Mouse (Mus musculus): ENCODE results near the gene Zfp385c. TPM values are rescaled to one million over a fixed set of nuclear protein-coding genes. Genes with fewer than 3 reads are reported as not detected.
"Not testable (repeated sequence)": the region's sequence is repeated elsewhere in the genome, so short reads cannot be mapped to it uniquely, and the experiment has no call there.

The Zfp385c gene
- polyA plus RNA-seq, 1 experiment from 2014 or later = not detected

DNA sequence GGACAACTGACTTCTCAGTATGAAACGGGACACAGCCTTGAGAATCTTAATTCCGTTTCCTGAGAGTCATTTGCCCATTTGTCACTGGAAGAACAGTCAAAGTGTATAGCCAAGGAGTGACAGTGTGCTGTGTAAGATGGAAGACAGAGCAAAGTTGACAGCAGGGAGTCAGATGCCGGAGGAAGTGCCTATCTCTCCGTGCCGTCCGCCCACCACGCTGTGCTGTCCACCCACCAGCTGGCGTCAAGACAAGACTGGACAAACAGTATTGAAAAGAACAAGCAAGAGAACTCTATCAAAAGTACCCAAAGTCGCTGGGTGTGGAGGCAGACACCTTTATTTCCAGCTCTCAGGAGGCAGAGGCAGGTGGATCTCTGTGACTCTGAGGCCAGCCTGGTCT is 89.1 kb downstream of the Zfp385c start:
- H3K36me3 ChIP-seq = peaks cover 73% of the 10 kb centered on the region
- H3K27ac ChIP-seq = no peak overlapping the region
- peaks cover 43% of the 10 kb centered on the region for H3K4me1 ChIP-seq
- H3K9me3 ChIP-seq (replicated peaks) = no peaks in the 10 kb centered on the region
- H3K9ac ChIP-seq = no peak overlapping the region
- no peak for ATAC-seq
- no peak overlapping the region for H3K4me2 ChIP-seq
- no peaks in the 10 kb centered on the region for H3K27me3 ChIP-seq (replicated peaks)
- 76% methylated on average over 9 of the region's 9 CpGs for WGBS (ENCODE audit: insufficient replicate concordance)
- H3K4me3 ChIP-seq = no peak overlapping the region

DNA sequence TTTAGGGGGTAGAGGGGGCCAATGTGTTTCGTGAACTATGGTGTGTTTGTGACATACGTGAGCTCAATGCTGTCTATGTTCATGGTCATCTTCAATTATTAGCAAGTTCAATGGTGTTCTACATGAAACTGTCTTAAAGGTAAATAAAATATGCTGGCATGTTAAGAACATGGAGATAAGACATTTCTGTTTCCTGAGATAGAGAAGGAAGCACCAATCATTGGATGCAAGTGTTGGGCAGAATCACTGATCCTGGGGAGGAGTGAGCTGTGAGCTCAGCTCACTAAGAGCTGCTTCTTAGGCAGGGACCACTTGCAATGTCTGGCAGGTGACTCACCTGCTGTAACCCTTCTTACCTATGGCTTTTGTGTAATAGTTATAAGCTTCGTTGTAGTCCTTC is 90.9 kb downstream of the Zfp385c start:
- no peak overlapping the region for H3K9ac ChIP-seq
- no peak overlapping the region for H3K4me2 ChIP-seq
- peaks cover 42% of the 10 kb centered on the region for H3K4me1 ChIP-seq
- no peaks in the 10 kb centered on the region for H3K27me3 ChIP-seq (replicated peaks)
- H3K27ac ChIP-seq = no peak overlapping the region
- ATAC-seq = no peak
- WGBS (ENCODE audit: insufficient replicate concordance) = 85% methylated on average over 3 of the region's 3 CpGs
- H3K9me3 ChIP-seq (replicated peaks) = no peaks in the 10 kb centered on the region
- peaks cover 77% of the 10 kb centered on the region for H3K36me3 ChIP-seq
- no peak overlapping the region for H3K4me3 ChIP-seq

DNA sequence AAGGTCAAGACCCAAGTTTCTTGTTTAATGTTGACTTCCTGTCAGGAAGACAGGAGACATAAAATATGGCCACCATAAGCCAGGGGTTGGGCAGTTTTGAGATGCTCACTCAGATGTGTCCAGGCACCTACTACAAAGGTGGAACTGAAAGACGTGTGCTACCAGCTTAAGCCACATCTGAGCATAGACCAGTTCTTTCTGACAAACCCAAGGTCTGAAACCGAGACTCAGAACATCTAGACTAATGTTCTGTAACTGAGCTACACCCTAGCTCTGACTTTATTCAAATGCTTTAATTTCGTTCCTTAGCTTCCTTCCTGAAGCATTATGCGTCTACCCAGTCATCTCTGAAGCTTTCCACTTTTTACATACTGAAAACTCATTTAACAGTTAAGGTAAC is 94.2 kb downstream of the Zfp385c start:
- Histone ChIP-seq H3K4me2 (no peak overlapping the region), H3K4me3 (no peak overlapping the region), H3K4me1 (peaks cover 16% of the 10 kb centered on the region), H3K27ac (no peak overlapping the region), H3K9ac (no peak overlapping the region), H3K9me3 (replicated peaks) (no peaks in the 10 kb centered on the region), H3K27me3 (replicated peaks) (no peaks in the 10 kb centered on the region), H3K36me3 (peaks cover 93% of the 10 kb centered on the region)
- ATAC-seq = no peak
- WGBS (ENCODE audit: insufficient replicate concordance) = 87% methylated on average over 4 of the region's 4 CpGs

DNA sequence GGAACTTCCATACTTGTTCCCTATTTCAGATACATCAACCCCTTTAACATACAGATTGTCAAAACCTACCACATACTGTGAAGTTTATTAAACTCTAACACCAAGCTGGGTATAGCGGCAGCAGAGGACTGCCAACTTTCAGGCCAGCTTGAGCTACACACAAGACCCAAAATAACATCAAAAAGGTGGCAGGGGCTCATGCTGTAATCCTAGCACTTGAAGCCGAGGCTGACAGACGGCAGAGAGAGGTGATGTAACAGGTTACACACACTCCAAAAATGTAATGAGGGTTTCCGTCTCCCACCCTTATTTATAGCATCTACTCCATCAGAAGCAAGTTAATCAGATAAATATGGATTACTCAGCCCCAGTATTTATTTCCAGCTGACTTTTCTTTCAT is 96.7 kb downstream of the Zfp385c start:
- no peak overlapping the region for H3K4me2 ChIP-seq
- H3K27ac ChIP-seq = no peak overlapping the region
- no peak overlapping the region for H3K9ac ChIP-seq
- H3K27me3 ChIP-seq (replicated peaks) = no peaks in the 10 kb centered on the region
- 77% methylated on average over 4 of the region's 4 CpGs for WGBS (ENCODE audit: insufficient replicate concordance)
- ATAC-seq = no peak
- no peaks in the 10 kb centered on the region for H3K4me1 ChIP-seq
- H3K4me3 ChIP-seq = no peak overlapping the region
- H3K36me3 ChIP-seq = peaks cover 100% of the 10 kb centered on the region
- no peaks in the 10 kb centered on the region for H3K9me3 ChIP-seq (replicated peaks)

DNA sequence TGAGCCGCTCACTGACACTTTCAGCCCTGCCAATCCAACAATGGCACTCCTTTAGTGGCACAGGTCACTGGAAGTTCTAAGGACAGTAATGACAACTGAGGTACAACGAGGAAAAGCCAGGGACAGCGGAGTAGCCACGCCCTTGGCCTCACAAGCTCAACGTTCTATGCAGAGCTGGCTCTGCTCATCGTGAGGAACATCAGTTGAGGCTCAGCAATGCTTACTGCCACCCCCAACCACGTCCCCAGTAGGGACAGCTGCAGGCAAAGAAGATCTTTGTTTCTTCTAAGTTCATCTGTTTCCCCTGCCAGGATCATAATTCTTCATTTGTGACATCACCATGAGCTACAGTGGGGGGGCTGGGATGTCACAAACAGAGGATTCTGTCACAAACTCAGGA is 97.6 kb downstream of the Zfp385c start:
- H3K27ac ChIP-seq = no peak overlapping the region
- H3K9me3 ChIP-seq (replicated peaks) = no peaks in the 10 kb centered on the region
- no peak overlapping the region for H3K4me2 ChIP-seq
- no peak for ATAC-seq
- H3K36me3 ChIP-seq = peaks cover 99% of the 10 kb centered on the region
- H3K9ac ChIP-seq = no peak overlapping the region
- 78% methylated on average over 7 of the region's 7 CpGs for WGBS (ENCODE audit: insufficient replicate concordance)
- H3K4me3 ChIP-seq = no peak overlapping the region
- H3K4me1 ChIP-seq = no peaks in the 10 kb centered on the region
- no peaks in the 10 kb centered on the region for H3K27me3 ChIP-seq (replicated peaks)

DNA sequence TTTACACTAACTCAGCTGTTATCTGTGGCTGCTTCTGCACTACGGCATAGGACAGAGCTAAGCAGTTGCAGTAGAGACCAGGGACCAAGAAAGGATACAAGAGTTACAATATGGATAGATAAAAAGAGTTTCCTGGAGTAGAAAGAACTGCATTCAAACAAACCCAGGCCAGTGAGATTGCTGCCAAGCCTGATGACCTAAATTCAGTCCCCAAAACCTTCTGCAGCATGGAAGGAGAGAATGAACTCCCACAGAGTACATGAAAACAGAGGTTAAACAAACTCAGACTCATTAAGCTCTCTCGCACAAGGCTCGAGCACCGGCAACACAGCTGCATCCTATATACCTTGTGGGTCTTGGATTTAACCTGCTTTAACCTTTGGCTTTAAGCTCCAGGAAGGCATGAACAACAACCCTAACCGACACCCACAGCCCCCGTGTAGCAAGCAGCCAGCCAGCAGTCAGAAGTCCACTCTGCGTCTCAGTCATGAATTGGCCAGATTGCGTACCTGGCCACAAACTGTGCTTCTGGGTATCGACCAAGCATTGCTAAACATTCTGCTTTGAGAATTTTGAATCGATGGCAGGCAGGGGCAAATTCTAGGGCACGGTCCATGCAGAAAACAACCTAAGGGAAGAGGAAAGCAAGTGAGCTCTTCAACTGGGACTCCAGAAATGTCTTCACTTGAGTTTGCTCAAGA is 99.8 kb downstream of the Zfp385c start:
- Histone ChIP-seq H3K4me1 (no peaks in the 10 kb centered on the region), H3K36me3 (peaks cover 99% of the 10 kb centered on the region), H3K27me3 (replicated peaks) (no peaks in the 10 kb centered on the region), H3K27ac (no peak overlapping the region), H3K4me3 (no peak overlapping the region), H3K9me3 (replicated peaks) (no peaks in the 10 kb centered on the region), H3K9ac (no peak overlapping the region), H3K4me2 (no peak overlapping the region)
- no peak for ATAC-seq
- WGBS (ENCODE audit: insufficient replicate concordance) = 91% methylated on average over 11 of the region's 11 CpGs

DNA sequence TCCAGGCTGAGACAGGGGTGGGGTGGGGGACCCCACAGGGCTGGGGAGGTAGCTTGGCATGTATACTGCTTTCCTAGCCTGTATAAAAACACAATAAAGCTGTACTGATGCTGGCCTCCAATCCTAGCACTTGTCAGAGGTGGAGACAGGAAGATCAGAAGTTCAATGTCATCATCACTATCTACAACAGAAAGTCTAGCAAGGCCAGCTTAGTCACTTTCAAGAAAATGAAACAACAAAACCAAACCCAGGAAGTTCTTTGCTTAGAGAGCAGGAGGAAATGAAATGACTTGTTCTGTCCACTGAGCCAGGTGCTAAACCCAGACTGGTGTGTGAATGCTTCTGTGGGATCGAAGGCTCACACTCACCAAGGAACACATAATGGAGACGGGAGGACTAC is 103.8 kb downstream of the Zfp385c start:
- Histone ChIP-seq H3K36me3 (peaks cover 99% of the 10 kb centered on the region), H3K27me3 (replicated peaks) (no peaks in the 10 kb centered on the region), H3K4me3 (no peak overlapping the region), H3K9ac (no peak overlapping the region), H3K4me2 (no peak overlapping the region), H3K9me3 (replicated peaks) (no peaks in the 10 kb centered on the region), H3K4me1 (no peaks in the 10 kb centered on the region), H3K27ac (no peak overlapping the region)
- WGBS (ENCODE audit: insufficient replicate concordance) = 82% methylated on average over 2 of the region's 2 CpGs
- ATAC-seq = no peak

DNA sequence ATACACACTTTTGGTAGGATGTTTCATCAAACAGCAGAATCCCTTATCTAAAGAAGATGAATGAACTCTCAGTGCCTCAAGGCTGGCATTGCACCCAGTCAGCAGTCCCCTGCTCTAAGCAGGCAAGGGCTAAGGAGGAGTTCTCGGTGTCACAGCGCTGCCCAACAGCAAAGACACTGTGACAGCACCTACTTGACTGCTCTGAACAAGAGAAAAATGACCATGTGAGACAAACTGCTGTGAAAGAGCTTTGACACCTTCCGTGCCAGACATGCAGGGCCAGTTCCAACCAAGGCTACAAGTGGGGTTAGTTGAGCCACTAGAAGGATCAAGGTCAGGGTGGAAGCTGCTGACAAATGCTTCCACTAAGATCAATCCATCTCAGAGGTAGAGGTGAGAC is 107.1 kb downstream of the Zfp385c start:
- Histone ChIP-seq H3K27ac (no peak overlapping the region), H3K4me1 (no peaks in the 10 kb centered on the region), H3K36me3 (peaks cover 100% of the 10 kb centered on the region), H3K9ac (no peak overlapping the region), H3K9me3 (replicated peaks) (no peaks in the 10 kb centered on the region), H3K27me3 (replicated peaks) (no peaks in the 10 kb centered on the region), H3K4me3 (no peak overlapping the region), H3K4me2 (no peak overlapping the region)
- WGBS (ENCODE audit: insufficient replicate concordance) = 90% methylated on average over 3 of the region's 3 CpGs
- ATAC-seq = no peak

DNA sequence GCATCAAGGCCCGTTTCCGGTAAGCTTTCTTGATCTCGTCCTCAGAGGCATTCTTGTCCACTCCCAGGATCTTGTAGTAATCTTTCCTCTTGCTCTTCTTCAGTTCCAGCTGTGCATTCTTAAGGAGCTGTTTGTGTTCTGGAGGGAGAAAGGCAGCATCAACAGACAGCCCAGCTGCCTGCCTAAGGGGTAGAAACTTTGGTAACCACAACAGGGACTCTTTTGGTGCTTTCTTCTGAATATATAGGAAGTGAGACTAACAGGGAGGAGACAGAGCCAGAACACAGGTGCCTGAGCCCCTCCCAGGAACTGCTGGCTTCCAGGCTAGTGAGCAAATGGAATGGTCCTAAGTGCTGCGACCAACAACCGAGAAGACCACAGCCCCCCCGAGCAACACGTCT is 107.7 kb downstream of the Zfp385c start:
- Histone ChIP-seq H3K4me1 (no peaks in the 10 kb centered on the region), H3K4me2 (no peak overlapping the region), H3K36me3 (peaks cover 100% of the 10 kb centered on the region), H3K9me3 (replicated peaks) (no peaks in the 10 kb centered on the region), H3K27ac (no peak overlapping the region), H3K4me3 (no peak overlapping the region), H3K9ac (no peak overlapping the region), H3K27me3 (replicated peaks) (no peaks in the 10 kb centered on the region)
- 85% methylated on average over 7 of the region's 7 CpGs for WGBS (ENCODE audit: insufficient replicate concordance)
- no peak for ATAC-seq

DNA sequence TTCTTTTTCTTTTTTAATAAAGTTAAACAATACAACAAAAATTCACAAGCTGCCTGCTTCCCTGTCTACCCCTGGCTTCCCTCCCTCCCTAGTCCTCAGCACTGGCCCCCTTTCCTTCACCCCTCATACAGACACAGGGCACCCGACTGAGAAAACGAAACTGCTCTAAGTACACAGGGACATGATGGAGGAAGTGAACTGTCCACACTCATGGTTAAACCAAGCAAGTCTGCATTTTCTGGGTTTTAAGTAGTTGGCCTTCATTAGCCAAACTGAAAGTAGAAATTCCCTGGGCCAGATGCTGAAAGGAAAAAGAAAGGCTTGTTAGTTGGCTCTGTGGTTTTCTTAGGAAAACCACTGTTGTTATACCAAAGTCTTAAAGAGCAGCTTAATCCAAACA is 109.4 kb downstream of the Zfp385c start:
- H3K4me2 ChIP-seq = no peak overlapping the region
- H3K27me3 ChIP-seq (replicated peaks) = no peaks in the 10 kb centered on the region
- H3K27ac ChIP-seq = no peak overlapping the region
- no peak overlapping the region for H3K9ac ChIP-seq
- H3K4me3 ChIP-seq = no peak overlapping the region
- peaks cover 95% of the 10 kb centered on the region for H3K36me3 ChIP-seq
- WGBS (ENCODE audit: insufficient replicate concordance) = 85% methylated on average over 2 of the region's 2 CpGs
- ATAC-seq = no peak
- no peaks in the 10 kb centered on the region for H3K9me3 ChIP-seq (replicated peaks)
- no peaks in the 10 kb centered on the region for H3K4me1 ChIP-seq

DNA sequence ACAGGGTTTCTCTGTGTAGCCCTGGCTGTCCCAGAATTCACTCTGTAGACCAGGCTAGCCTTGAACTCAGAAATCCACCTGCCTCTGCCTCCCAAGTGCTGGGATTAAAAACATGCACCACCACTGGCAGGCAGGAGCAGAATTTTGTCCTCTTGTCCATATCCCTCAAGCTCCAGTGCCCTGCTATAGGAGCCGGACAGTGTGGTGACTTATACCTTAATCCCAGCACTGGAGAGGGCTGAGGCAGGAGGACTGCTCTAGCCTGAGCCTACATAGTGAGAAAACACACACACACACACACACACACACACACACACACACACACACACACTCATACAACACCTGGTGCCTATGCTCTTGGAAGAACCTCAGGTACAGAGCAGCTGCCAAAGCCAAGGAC is 109.8 kb downstream of the Zfp385c start:
- not testable (repeated sequence) for ATAC-seq; H3K27ac ChIP-seq; H3K4me2 ChIP-seq; H3K4me1 ChIP-seq; H3K27me3 ChIP-seq (replicated peaks); H3K9me3 ChIP-seq (replicated peaks); H3K9ac ChIP-seq; H3K4me3 ChIP-seq
- H3K36me3 ChIP-seq = peaks cover 91% of the 10 kb centered on the region
- 82% methylated on average over 1 of the region's 1 CpGs for WGBS (ENCODE audit: insufficient replicate concordance)

DNA sequence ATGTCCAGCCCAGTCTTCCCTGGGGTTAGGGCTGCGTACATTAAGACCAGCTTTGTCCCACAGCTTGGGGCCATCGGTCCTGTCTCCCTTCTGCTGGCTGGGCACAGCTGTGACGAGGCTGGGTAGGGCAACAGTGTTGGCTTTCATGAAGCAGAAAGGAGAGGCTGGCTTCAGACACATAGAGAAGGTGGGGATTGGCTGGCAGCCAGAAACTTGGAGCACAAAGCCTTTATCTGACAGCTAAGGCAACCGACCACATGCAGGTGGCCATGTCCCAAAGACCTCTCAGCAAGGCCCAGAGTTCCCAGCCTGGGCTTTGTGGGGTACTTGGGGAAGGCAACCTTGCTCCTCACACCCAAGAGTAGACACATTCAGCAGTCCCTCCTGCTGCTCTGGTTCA is 110.5 kb downstream of the Zfp385c start:
- no peak for ATAC-seq
- Histone ChIP-seq H3K4me3 (no peak overlapping the region), H3K9me3 (replicated peaks) (no peaks in the 10 kb centered on the region), H3K36me3 (peaks cover 84% of the 10 kb centered on the region), H3K27ac (no peak overlapping the region), H3K9ac (no peak overlapping the region), H3K4me1 (no peaks in the 10 kb centered on the region), H3K4me2 (no peak overlapping the region), H3K27me3 (replicated peaks) (no peaks in the 10 kb centered on the region)
- WGBS (ENCODE audit: insufficient replicate concordance) = 80% methylated on average over 4 of the region's 4 CpGs

DNA sequence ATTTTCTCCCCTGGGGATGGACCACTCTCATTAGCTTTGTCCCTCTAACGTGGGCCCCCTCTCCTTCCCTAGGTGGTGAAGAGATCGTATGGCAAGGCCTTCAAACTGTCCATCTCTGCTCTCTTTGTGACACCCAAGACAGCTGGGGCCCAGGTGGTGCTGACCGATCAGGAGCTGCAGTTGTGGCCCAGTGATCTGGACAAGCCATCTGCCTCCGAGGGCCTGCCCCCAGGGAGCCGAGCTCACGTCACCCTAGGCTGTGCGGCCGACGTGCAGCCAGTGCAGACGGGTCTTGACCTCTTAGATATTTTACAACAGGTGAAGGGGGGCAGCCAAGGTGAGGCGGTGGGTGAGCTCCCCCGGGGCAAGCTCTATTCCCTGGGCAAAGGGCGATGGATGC is 112.0 kb downstream of the Zfp385c start:
- Histone ChIP-seq H3K36me3 (peaks cover 69% of the 10 kb centered on the region), H3K27me3 (replicated peaks) (no peaks in the 10 kb centered on the region), H3K27ac (no peak overlapping the region), H3K4me1 (peaks cover 14% of the 10 kb centered on the region), H3K4me2 (no peak overlapping the region), H3K9ac (no peak overlapping the region), H3K4me3 (no peak overlapping the region), H3K9me3 (replicated peaks) (no peaks in the 10 kb centered on the region)
- ATAC-seq = no peak
- 80% methylated on average over 13 of the region's 13 CpGs for WGBS (ENCODE audit: insufficient replicate concordance)

All from liver, embryonic 12.5 days (tissue).